Mouse (Mus musculus): ENCODE results near the gene Slc45a1. TPM values are rescaled to one million over a fixed set of nuclear protein-coding genes. Genes with fewer than 3 reads are reported as not detected.
A peak's percentile ranks its signal among the peaks of the same experiment; 100 is the strongest.

Gene Slc45a1
- polyA plus RNA-seq (2015; fragmentation: Nextera tagmentation; extraction: Ambion mirVana), result 37.9 and 47.8 TPM in 2 replicates

DNA sequence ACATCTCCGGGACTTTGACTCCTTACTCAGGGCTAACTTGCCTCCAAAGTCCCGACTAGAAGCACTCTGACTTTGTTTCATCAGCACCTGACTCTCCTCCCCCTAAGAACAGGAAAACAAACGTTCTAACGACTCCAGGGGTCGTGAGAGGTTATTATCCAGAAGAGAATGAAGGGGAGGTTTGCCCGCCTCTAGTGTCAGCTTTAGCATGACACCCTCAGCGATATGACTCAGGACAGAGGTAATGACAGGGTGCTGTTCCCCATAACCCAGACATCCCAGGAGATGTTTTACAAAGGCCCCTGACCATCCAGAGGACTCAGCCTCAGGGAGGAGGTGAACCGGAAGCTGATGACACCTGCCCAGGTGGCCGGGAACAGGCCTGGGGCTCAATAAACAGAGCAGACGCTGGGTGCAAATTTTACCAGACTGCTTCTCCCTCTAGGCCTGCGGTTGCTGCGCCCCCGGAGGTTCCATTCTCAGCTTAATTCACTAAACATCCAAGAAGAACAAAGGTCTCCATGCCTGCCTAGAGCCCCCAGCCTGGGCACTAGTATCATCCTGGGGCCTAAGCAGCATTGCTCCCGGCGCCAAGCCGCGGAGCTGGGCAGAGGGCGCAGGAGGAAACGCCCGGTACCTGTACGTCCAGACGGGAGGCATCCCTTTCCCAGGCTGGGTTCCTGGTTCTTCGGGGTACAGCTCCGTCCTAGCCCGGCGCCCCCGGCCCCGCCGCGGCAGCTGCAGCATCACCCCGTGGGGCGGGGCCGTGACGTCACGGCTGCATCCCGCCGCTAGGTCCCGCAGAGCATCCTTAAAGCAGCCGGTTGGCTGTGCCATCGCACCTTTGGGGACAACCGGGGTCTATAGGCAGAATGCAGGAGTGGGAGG is at the start of gene Slc45a1:
Gene Slc45a1 (minus strand): TSS at position 785 of the 888 bp plus-strand sequence.
- peak; percentile 81 for ATAC-seq (ENCODE audit: low FRiP score)
- WGBS, result 6% methylated on average over 41 of the region's 41 CpGs

DNA sequence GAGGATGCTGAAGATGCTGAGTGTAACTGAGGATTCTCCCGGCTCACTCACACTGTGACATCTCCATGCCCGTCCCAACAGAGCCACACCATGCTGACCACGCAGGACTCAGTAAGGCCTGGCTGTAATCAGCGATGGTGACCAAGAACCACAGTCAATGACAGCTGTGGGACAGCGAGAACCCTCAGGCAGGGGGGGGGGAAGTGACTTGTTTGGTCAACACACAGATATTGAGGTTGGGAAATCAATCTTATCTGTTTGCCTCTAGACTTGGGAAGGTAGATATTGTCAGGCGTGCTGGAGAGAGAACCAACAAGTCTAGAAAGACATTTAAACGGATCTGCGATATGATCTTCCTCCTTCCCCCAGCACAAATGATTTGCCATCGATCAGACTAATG is 48.9 kb upstream of the Slc45a1 start:
- no peaks in the 10 kb centered on the region for H3K4me1 ChIP-seq
- H3K9me3 ChIP-seq (replicated peaks), result no peaks in the 10 kb centered on the region
- no peaks in the 10 kb centered on the region for H3K36me3 ChIP-seq
- WGBS, result 95% methylated on average over 9 of the region's 9 CpGs
- no peaks in the 10 kb centered on the region for H3K27me3 ChIP-seq (replicated peaks)
- H3K4me3 ChIP-seq (replicated peaks), result no peak overlapping the region
- H3K9ac ChIP-seq (replicated peaks), result no peak overlapping the region
- no peak for ATAC-seq (ENCODE audit: low FRiP score)
- no peak overlapping the region for H3K27ac ChIP-seq (replicated peaks)
- H3K4me2 ChIP-seq, result no peak overlapping the region

More for the DNA sequence above, at the start of gene Slc45a1:
- Histone ChIP-seq H3K4me2 (peak within 1 kb of the TSS; percentile 63), H3K36me3 (peaks cover 5% of the 10 kb centered on the region; the same call in 1 of the 2 replicates), H3K4me3 (replicated peaks) (peak within 1 kb of the TSS; percentile 62), H3K27me3 (replicated peaks) (peaks cover 3% of the 10 kb centered on the region; the same call in 1 of the 2 replicates), H3K9me3 (replicated peaks) (no peaks in the 10 kb centered on the region), H3K9ac (replicated peaks) (peak within 1 kb of the TSS; percentile 76), H3K4me1 (peaks cover 26% of the 10 kb centered on the region), H3K27ac (replicated peaks) (peak within 1 kb of the TSS; percentile 75)

DNA sequence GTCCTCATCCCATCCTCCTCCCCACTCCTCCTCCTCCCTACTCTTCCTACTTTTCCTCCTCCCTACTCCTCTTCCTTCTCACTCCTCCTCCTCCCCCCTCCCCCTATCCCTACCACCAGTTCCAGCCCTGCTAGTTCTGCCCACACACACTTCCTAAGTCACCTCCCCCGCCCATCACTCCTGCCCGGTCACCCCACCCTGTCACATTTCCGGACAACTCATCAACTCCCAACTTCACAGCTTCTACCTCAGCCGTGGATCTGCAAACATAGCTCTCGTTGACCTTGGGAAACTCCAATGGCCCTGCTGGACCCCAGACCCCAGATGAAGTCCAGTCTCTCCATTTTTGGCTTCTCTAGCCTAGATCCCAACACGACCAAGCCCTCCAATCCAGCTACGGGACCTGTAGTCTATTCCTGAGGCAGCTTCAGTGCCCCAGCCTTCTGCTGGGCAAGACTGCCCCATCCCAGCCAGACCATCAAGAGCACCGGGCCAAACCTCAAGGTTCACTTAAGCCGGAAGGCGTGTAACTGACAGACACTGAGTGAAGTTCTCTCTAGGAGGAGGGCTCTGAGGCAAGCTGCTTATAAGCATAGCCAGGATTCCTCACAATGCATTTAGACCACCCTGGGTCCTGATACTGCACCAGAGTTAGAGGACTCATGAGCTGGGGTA is 42.6 kb upstream of the Slc45a1 start:
- H3K9ac ChIP-seq (replicated peaks), result no peak overlapping the region

DNA sequence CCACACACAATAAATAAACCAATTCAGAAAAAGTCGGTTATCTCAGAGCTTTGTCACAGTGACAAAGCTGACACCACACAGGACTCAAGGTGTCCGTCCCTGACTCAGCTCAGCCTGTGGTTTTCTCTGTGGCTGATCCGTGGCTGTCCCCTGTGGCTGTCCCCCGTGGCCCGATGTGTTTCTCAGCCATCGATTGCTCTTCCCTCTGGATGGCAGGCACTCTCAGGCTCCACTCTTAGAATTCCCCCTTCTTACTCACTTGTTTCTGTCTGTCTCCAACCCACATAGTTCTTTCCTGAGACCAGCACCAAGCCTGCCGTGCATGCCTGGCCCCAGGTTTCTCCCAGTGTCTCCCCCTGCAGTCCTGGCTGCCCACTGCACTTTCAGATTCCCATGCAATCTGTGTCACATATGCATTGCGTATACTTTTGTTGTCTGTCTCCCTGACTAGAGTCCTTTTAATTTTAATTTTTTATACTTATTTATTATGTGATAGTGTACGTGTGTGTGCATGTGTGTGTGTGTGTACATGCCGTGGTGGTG is 41.0 kb upstream of the Slc45a1 start:
- Histone ChIP-seq H3K4me1 (no peaks in the 10 kb centered on the region), H3K4me2 (no peak overlapping the region), H3K9me3 (replicated peaks) (no peaks in the 10 kb centered on the region), H3K36me3 (no peaks in the 10 kb centered on the region), H3K27ac (replicated peaks) (no peak overlapping the region), H3K27me3 (replicated peaks) (no peaks in the 10 kb centered on the region), H3K4me3 (replicated peaks) (no peak overlapping the region), H3K9ac (replicated peaks) (no peak overlapping the region)
- ATAC-seq (ENCODE audit: low FRiP score), result no peak
- 81% methylated on average over 10 of the region's 10 CpGs for WGBS

More for the DNA sequence above, 42.6 kb upstream of the Slc45a1 start:
- no peak for ATAC-seq (ENCODE audit: low FRiP score)
- Histone ChIP-seq H3K4me2 (no peak overlapping the region), H3K4me3 (replicated peaks) (no peak overlapping the region), H3K27me3 (replicated peaks) (no peaks in the 10 kb centered on the region), H3K36me3 (no peaks in the 10 kb centered on the region), H3K9me3 (replicated peaks) (no peaks in the 10 kb centered on the region), H3K27ac (replicated peaks) (no peak overlapping the region), H3K4me1 (no peaks in the 10 kb centered on the region)
- 90% methylated on average over 10 of the region's 10 CpGs for WGBS

DNA sequence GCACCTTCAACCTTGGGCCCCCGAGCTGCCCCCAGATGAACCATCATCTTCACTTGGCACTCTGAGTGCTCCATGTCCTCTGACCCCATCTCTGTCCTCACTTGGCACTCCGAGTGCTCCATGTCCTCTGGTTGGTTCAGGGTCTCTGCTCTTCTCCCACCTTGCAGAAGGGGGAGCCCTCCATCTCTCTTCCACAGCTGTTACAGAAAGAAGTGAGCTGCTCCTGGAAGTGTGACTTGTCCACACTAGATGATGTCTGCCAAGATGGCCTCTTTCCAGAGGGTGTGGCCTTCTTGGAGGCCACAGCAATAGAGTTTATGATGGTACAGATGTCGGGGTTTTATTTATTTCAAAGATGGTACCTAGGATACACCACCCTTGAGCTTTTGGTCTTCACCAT is 38.8 kb upstream of the Slc45a1 start:
- Histone ChIP-seq H3K9me3 (replicated peaks) (no peaks in the 10 kb centered on the region), H3K4me3 (replicated peaks) (no peak overlapping the region), H3K36me3 (no peaks in the 10 kb centered on the region), H3K27me3 (replicated peaks) (no peaks in the 10 kb centered on the region), H3K9ac (replicated peaks) (no peak overlapping the region), H3K27ac (replicated peaks) (no peak overlapping the region), H3K4me1 (peaks cover 3% of the 10 kb centered on the region), H3K4me2 (no peak overlapping the region)
- ATAC-seq (ENCODE audit: low FRiP score), result no peak
- 86% methylated on average over 3 of the region's 3 CpGs for whole genome bisulfite sequencing

DNA sequence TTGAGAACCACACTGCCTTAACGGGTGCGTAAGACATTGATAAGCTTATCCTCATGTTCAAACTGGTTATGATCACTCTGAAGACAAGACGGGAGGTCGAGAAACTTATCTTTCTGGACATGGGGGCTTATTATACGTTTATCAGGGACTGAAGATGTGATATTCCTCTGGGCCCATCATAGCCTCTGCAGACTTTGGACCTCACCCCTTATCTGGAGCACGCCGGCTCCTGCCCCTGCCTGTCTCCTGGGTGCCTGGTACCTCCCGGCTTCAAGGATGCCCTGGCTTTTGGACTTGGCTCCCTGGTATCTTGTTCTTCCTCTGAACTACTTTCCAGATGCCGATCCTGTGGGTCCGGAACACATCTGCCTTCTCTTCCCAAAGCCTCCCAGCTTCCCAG is 37.6 kb upstream of the Slc45a1 start:
- Histone ChIP-seq H3K9me3 (replicated peaks) (no peaks in the 10 kb centered on the region), H3K36me3 (no peaks in the 10 kb centered on the region), H3K4me3 (replicated peaks) (no peak overlapping the region), H3K4me2 (no peak overlapping the region), H3K27ac (replicated peaks) (no peak overlapping the region), H3K4me1 (peaks cover 14% of the 10 kb centered on the region), H3K27me3 (replicated peaks) (no peaks in the 10 kb centered on the region), H3K9ac (replicated peaks) (no peak overlapping the region)
- WGBS, result 96% methylated on average over 10 of the region's 10 CpGs
- ATAC-seq (ENCODE audit: low FRiP score), result no peak

DNA sequence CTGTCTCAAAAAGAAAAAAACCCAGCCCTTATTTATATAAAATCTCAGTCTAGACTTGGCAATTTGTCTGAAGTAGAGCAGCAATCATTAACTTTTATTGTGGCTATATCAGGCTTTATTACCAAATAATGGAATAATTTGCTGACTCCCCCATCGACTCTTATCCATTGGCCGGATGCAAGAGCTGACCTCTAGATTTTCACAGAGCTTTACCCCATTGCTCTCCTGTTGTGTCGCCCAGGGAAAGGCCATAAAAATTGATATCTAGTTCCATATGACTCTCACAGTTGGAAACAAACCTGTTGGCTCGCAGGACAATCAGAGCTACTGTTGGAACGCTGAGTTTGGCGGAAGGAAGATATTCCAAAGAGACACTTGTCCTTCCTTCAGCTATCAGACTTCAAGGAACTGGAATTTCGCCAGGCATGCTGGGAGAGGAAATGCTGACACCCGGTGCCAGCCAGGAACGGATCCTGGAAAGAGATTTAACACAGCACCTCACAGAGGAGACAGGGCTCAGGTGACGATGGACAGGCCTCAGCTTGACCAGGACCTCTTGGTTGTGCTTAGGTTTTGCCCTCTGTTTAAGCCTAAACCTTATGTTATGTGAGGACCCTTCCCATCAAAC is 35.3 kb upstream of the Slc45a1 start:
- no peak for ATAC-seq (ENCODE audit: low FRiP score)
- no peaks in the 10 kb centered on the region for H3K27me3 ChIP-seq (replicated peaks)
- H3K9me3 ChIP-seq (replicated peaks), result no peaks in the 10 kb centered on the region
- WGBS, result 57% methylated on average over 10 of the region's 10 CpGs
- H3K4me3 ChIP-seq (replicated peaks), result no peak overlapping the region
- H3K9ac ChIP-seq (replicated peaks), result no peak overlapping the region
- peaks cover 14% of the 10 kb centered on the region for H3K4me1 ChIP-seq
- H3K36me3 ChIP-seq, result no peaks in the 10 kb centered on the region
- no peak overlapping the region for H3K4me2 ChIP-seq
- H3K27ac ChIP-seq (replicated peaks), result no peak overlapping the region

DNA sequence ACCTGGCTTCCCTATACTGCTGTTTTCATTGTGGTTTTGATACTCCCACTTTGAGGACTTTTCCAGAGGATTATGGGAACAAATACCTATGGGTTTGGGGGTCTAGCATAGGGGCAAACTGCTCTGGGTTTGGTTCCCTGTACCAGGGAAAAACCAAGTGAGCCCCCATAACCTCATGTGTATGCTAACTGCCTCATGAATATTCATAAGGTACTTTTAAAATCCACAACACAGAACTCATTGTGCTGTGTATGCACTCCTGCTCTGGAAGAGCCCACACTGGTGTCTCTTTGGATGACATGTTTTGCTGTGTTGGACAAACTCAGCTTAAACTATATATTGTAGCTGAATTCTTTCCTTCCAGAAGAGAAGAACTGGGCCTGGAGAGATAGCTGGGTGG is 34.6 kb upstream of the Slc45a1 start:
- Histone ChIP-seq H3K4me1 (peaks cover 14% of the 10 kb centered on the region), H3K9me3 (replicated peaks) (no peaks in the 10 kb centered on the region), H3K27me3 (replicated peaks) (no peaks in the 10 kb centered on the region), H3K4me2 (no peak overlapping the region), H3K36me3 (no peaks in the 10 kb centered on the region), H3K27ac (replicated peaks) (peak overlapping the region; percentile 56), H3K4me3 (replicated peaks) (no peak overlapping the region), H3K9ac (replicated peaks) (no peak overlapping the region)
- 0 out of 2 replicates have a peak, but pooled peaks have one; percentile 28 for ATAC-seq (ENCODE audit: low FRiP score)

DNA sequence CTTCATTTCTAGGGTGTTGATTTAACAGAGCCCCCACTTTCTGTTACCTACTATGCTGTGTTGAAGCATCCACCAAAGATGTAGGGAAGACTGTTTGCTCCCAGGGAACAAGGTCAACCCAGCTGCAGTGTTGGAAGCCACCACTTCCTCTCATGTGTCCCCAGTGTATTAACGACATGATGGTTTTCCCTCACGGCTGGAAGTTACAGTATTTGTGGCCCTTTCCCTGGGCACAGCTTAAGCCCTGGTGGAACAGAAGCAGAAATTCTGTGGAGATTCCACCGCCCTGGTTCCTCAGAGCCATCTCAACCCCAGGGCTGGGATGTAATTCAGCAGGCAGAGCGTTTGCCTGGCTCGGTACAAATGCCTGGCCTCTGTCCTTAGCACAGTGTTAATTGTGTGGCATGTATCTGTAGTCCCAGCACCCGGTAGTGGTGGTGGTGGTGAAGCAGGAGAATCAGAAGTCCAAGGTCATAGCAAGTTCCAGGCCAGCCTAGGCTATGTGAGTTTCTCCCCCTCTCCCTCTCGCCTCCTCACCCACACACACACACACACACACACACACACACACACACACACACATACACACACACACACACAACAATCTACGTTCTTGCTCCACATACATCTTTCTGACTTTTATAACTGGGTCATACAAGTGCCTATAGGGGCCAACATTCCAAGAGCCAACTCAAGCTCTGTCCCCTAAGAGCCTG is 34.0 kb upstream of the Slc45a1 start:
- H3K27ac ChIP-seq (replicated peaks), result peak overlapping the region; percentile 56
- H3K36me3 ChIP-seq, result no peaks in the 10 kb centered on the region
- 41% methylated on average over 7 of the region's 8 CpGs for WGBS
- no peaks in the 10 kb centered on the region for H3K27me3 ChIP-seq (replicated peaks)
- H3K4me2 ChIP-seq, result peak overlapping the region; percentile 5; the same call in 1 of the 2 replicates
- no peak overlapping the region for H3K9ac ChIP-seq (replicated peaks)
- ATAC-seq (ENCODE audit: low FRiP score), result no peak
- H3K9me3 ChIP-seq (replicated peaks), result peaks cover under 1% of the 10 kb centered on the region; the same call in 1 of the 2 replicates
- H3K4me3 ChIP-seq (replicated peaks), result no peak overlapping the region
- peaks cover 14% of the 10 kb centered on the region for H3K4me1 ChIP-seq

DNA sequence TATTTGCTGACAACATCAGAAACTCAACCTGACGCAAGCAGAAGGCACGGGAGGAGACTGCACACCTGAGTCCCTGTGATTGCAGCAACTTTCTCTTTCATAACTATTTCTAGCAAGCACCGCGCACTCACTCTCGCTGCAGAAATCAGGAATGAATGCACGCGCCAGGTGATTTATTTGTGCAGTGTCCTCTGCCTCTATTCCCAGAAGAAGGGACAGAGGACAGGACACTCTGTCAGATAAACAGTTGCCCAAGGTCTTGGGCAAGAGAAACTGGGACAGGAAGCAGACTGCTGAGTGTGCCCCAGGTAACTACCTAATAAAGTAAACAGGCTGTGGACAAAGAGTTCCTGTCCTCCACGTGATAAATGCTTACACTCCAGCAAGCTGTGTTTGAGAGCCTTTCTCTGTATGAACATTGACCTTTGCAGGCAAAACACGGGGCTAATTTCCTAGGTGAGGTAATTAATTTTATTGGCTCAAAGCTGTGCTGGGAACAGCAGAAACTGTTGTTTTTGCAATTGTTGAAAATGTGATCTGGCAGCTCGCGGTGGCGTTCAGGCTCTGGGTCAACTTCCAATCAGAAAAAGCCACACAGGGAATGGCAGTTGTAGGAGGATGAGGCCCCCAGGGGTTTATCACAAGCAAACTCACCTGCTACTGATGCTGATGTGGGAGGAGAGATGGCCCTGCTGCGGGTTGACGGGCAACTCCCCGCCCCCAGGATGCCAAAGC is 33.2 kb upstream of the Slc45a1 start:
- Histone ChIP-seq H3K4me2 (peak overlapping the region; percentile 5; the same call in 1 of the 2 replicates), H3K36me3 (no peaks in the 10 kb centered on the region), H3K4me3 (replicated peaks) (no peak overlapping the region), H3K4me1 (peaks cover 14% of the 10 kb centered on the region), H3K27ac (replicated peaks) (peak overlapping the region; percentile 23), H3K9me3 (replicated peaks) (peaks cover 3% of the 10 kb centered on the region; the same call in 1 of the 2 replicates), H3K27me3 (replicated peaks) (no peaks in the 10 kb centered on the region), H3K9ac (replicated peaks) (no peak overlapping the region)
- no peak for ATAC-seq (ENCODE audit: low FRiP score)
- WGBS, result 35% methylated on average over 15 of the region's 15 CpGs
